Comparison of ENCODE assay signal across 8 mouse cellular contexts in genomic region chrX:94121866-94122708, GRCm38 (mm10). TPM values are rescaled to one million over a fixed set of nuclear protein-coding genes. Genes with fewer than 3 reads are reported as not detected.
DNase-seq lines count a peak whose midpoint lies in the region; ATAC-seq lines count a peak whose summit lies in the region.

No protein-coding gene starts in this region.

- peak overlapping the region; percentile 65 to 92 for H3K4me3 ChIP-seq in heart, embryonic 14.5 days (ENCODE audit: control insufficient read depth in 1 of 2, insufficient read depth in 1 of 2, low read depth in 1 of 2, low read length in 2 of 2)
- peak overlapping the region; percentile 74 for H3K4me3 ChIP-seq in liver, embryonic 13.5 days (replicated peaks)
- H3K4me3 ChIP-seq in stomach, embryonic 15.5 days (replicated peaks): peak overlapping the region; percentile 57

- peak overlapping the region; percentile 76 for H3K4me2 ChIP-seq in heart, embryonic 14.5 days (ENCODE audit: low read length)
- H3K4me2 ChIP-seq in liver, embryonic 13.5 days: peak overlapping the region; percentile 66
- H3K4me2 ChIP-seq in stomach, embryonic 15.5 days: peak overlapping the region; percentile 61

- DNase-seq in CD8-positive naive resting alpha-beta T cell, adult 2 months (ENCODE audit: low read depth in 2 of 2, low spot score in 2 of 2): peak; percentile 77 to 81
- DNase-seq in c-Kit-negative CD71-positive TER-119-positive erythroid progenitor cells, embryonic 14.5 days (ENCODE audit: low read depth, low spot score): peak; percentile 67
- peak; percentile 49 for DNase-seq in fibroblast of lung, adult 2 months (ENCODE audit: low read depth)
- DNase-seq in kidney, postnatal 14 days: peak; percentile 90
- peak; percentile 77 for DNase-seq in liver, embryonic 13.5 days
- DNase-seq in natural killer cell, adult 2 months (ENCODE audit: low spot score in 2 of 2): peak; percentile 83 to 87

- peaks cover 19% of the 10 kb centered on the region for H3K27me3 ChIP-seq in heart, embryonic 14.5 days (ENCODE audit: control insufficient read depth, insufficient read depth, low read length)
- peaks cover 25% of the 10 kb centered on the region; the same call in 1 of the 2 replicates for H3K27me3 ChIP-seq in liver, embryonic 13.5 days
- H3K27me3 ChIP-seq in stomach, embryonic 15.5 days (replicated peaks): 0 out of 2 replicates have a peak, but pooled peaks cover 2% of the 10 kb centered on the region

- 17% methylated on average over 53 of the region's 65 CpGs for WGBS in heart, embryonic 14.5 days
- 12% methylated on average over 62 of the region's 65 CpGs for WGBS in liver, embryonic 13.5 days (ENCODE audit: insufficient replicate concordance)
- 15% methylated on average over 56 of the region's 65 CpGs for WGBS in stomach, embryonic 15.5 days

- H3K9ac ChIP-seq in heart, embryonic 14.5 days (ENCODE audit: low read length): peak overlapping the region; percentile 93
- H3K9ac ChIP-seq in liver, embryonic 13.5 days: peak overlapping the region; percentile 90
- peak overlapping the region; percentile 78 for H3K9ac ChIP-seq in stomach, embryonic 15.5 days

- 0 out of 4 replicates have a peak, but pooled peaks cover 0 to 3% of the 10 kb centered on the region in 2 experiments for H3K4me1 ChIP-seq in heart, embryonic 14.5 days (ENCODE audit: control insufficient read depth in 2 of 2, insufficient read depth in 2 of 2, low read length in 2 of 2)
- H3K4me1 ChIP-seq in liver, embryonic 13.5 days (replicated peaks): peaks cover 16% of the 10 kb centered on the region
- no peaks in the 10 kb centered on the region for H3K4me1 ChIP-seq in stomach, embryonic 15.5 days

- no peaks in the 10 kb centered on the region for H3K36me3 ChIP-seq in heart, embryonic 14.5 days (ENCODE audit: control insufficient read depth, insufficient read depth, low read length)
- no peaks in the 10 kb centered on the region for H3K36me3 ChIP-seq in liver, embryonic 13.5 days
- no peaks in the 10 kb centered on the region for H3K36me3 ChIP-seq in stomach, embryonic 15.5 days

- no peaks in the 10 kb centered on the region for H3K9me3 ChIP-seq in heart, embryonic 14.5 days (ENCODE audit: control insufficient read depth, low read length)
- no peaks in the 10 kb centered on the region for H3K9me3 ChIP-seq in liver, embryonic 13.5 days (replicated peaks)
- no peaks in the 10 kb centered on the region for H3K9me3 ChIP-seq in stomach, embryonic 15.5 days

- peak; percentile 89 for ATAC-seq in heart, embryonic 14.5 days (ENCODE audit: insufficient number of reproducible peaks, insufficient read depth, low FRiP score, low read depth)
- peak; percentile 85 for ATAC-seq in liver, embryonic 13.5 days (ENCODE audit: low read depth)
- ATAC-seq in stomach, embryonic 15.5 days (ENCODE audit: insufficient read depth, low FRiP score, low read depth): peak; percentile 87

- H3K27ac ChIP-seq in heart, embryonic 14.5 days (replicated peaks in 1 of 2; ENCODE audit: control insufficient read depth in 1 of 2, insufficient read depth in 1 of 2, low read depth in 2 of 2, low read length in 2 of 2): peak overlapping the region; percentile 97
- peak overlapping the region; percentile 98 for H3K27ac ChIP-seq in liver, embryonic 13.5 days
- peak overlapping the region; percentile 98 for H3K27ac ChIP-seq in stomach, embryonic 15.5 days

RNA-seq across cellular contexts. Expression of gene Zfx, which starts 1.4 kb away (rescaled TPM):
- 23.7 and 28.2 TPM in 2 replicates for polyA plus RNA-seq in heart, embryonic 14.5 days (2014; fragmentation: Nextera tagmentation; extraction: Ambion mirVana)
- 12.8 and 14.7 TPM in 2 replicates for polyA plus RNA-seq in liver, embryonic 13.5 days (2015; fragmentation: Nextera tagmentation; extraction: Ambion mirVana)
- polyA plus RNA-seq in stomach, embryonic 15.5 days (2015; fragmentation: Nextera tagmentation; extraction: Ambion mirVana): 26.5 and 31.0 TPM in 2 replicates

Comparison
In these comparisons a context has a peak if more than half of its experiments do, and no peak if none do; other contexts are left out.
1. Peak in every context shown above with its lines: DNase-seq, ATAC-seq, H3K4me3 ChIP-seq and H3K27ac ChIP-seq.